Mouse (Mus musculus) lung, embryonic 14.5 days (tissue): ENCODE data around the gene Arid1a. TPM values are rescaled to one million over a fixed set of nuclear protein-coding genes. Genes with fewer than 3 reads are reported as not detected.

ENCODE experiments used
- ATAC-seq: fragments of 200-750 bp; cut with Nextera tagmentation; 2 replicates; pipeline ENCODE4 v1.8.0; 2017; ENCODE audit warnings: mild to moderate bottlenecking, moderate TSS enrichment, moderate library complexity; ENCODE audit not compliant: insufficient read depth
- DNase-seq: peaks from one replicate; pipeline ENCODE4 v3.0.0-alpha.2; 2015
- H3K27ac ChIP-seq: fragments of 300-500 bp; sonication (generic); 2 replicates; pipeline ENCODE4 v1.5.1; 2014; ENCODE audit warnings: low read depth, mild to moderate bottlenecking, moderate library complexity
- H3K27me3 ChIP-seq: fragments of 300-500 bp; sonication (generic); 2 replicates; pipeline ENCODE4 v1.6.1; 2014; ENCODE audit warnings: low read length, control low read depth; ENCODE audit not compliant: insufficient read depth
- H3K36me3 ChIP-seq: fragments of 300-500 bp; sonication (generic); 2 replicates; pipeline ENCODE4 v1.6.1; 2014; ENCODE audit warnings: control low read depth; ENCODE audit not compliant: insufficient read depth
- H3K4me1 ChIP-seq: fragments of 300-500 bp; sonication (generic); 2 replicates; pipeline ENCODE4 v1.6.1; 2014; ENCODE audit warnings: antibody characterized with exemption, control low read depth; ENCODE audit not compliant: insufficient read depth
- H3K4me2 ChIP-seq: fragments of 300-500 bp; sonication (generic); 2 replicates; pipeline ENCODE4 v1.6.1; 2014; ENCODE audit warnings: mild to moderate bottlenecking
- H3K4me3 ChIP-seq: fragments of 300-500 bp; sonication (generic); 2 replicates; pipeline ENCODE4 v1.5.1; 2014; ENCODE audit warnings: low read depth, low read length
- H3K9ac ChIP-seq: fragments of 300-500 bp; sonication (generic); 2 replicates; pipeline ENCODE4 v1.6.1; 2014
- H3K9me3 ChIP-seq: fragments of 300-500 bp; sonication (generic); 2 replicates; pipeline ENCODE4 v1.6.1; 2016; ENCODE audit warnings: low read depth, low read length, control low read depth
- CTCF ChIP-seq: IDR thresholded peaks from 2 replicates; pipeline ENCODE4 v1.5.1; 2016; ENCODE audit warnings: antibody characterized with exemption, low read depth
- WGBS: fragments of 180-500 bp; shearing (Covaris S2); extraction: QIAGEN DNeasy Blood & Tissue Kit; methylation state at CpG from one replicate; pipeline ENCODE4 v1.1.7; 2014; 5-methylcytosine and 5-hydroxymethylcytosine counted together
- polyA plus RNA-seq: library from polyadenylated mRNA; unstranded; fragments of >200 nt; fragmentation: Nextera tagmentation; extraction: Ambion mirVana; gene quantifications from 2 replicates; pipeline ENCODE4 v1.2.1, GENCODE M21; 2014

The Arid1a gene
- polyA plus RNA-seq = 40.1 and 44.7 TPM in 2 replicates

DNA sequence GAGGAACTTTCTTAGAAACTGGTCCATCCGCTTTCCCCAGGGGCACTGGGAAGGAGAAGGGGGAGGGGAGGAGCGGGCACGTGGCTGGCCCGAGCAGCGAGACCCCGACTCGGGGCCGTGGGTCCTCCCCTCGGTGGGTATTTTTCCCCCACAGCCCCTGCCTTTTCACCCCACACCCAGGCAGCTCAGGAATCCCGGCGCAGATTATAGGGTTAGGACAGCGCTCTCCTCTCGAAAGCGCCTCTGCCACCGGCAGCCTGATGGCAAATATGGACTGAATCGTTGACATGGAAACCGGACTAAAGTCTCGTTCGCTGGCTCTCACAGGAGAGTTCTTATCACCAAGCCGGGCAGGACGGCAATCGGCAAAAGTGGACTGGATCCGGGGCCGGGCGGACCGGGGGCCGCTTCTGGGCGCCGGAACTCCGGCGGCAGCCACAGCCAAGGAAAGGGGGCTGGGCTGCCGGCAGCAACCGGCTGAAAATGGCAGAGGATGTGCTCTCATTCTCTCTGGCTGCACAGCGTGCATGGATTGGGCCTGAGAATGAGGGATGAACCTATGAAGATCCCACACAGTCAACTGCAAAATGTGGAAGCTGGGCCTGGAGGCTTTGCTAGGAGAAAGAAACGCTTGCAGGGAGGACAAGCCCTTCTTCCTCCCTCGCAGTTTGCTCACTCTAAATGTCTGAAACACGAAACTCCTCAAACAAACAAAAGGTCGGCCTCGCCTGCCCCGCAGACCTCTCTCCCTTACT lies at the start of gene Arid1a:
Arid1a (minus strand) TSS at position 256 of the 755 bp plus-strand sequence.
- Histone ChIP-seq H3K4me1 (peaks cover 17% of the 10 kb centered on the region), H3K4me2 (peak within 1 kb of the TSS; percentile 98), H3K9ac (peak within 1 kb of the TSS; percentile 83), H3K27ac (peak within 1 kb of the TSS; percentile 100), H3K36me3 (no peaks in the 10 kb centered on the region), H3K27me3 (no peaks in the 10 kb centered on the region), H3K4me3 (peak within 1 kb of the TSS; percentile 100), H3K9me3 (no peaks in the 10 kb centered on the region)
- DNase-seq (peak; percentile 97), ATAC-seq (peak; percentile 68)
- no peak for TF ChIP-seq CTCF
- WGBS = under 1% methylated on average over 40 of the region's 40 CpGs

GRCm38 (mm10) chr4:133804401-133805263 lies 48.1 kb upstream of the Arid1a start:
- H3K27ac ChIP-seq = no peak overlapping the region
- no peak overlapping the region for H3K9ac ChIP-seq
- no peaks in the 10 kb centered on the region for H3K36me3 ChIP-seq
- WGBS = 68% methylated on average over 15 of the region's 15 CpGs
- no peaks in the 10 kb centered on the region for H3K27me3 ChIP-seq
- H3K4me3 ChIP-seq = no peak overlapping the region
- TF ChIP-seq CTCF = no peak
- H3K4me1 ChIP-seq = no peaks in the 10 kb centered on the region
- H3K4me2 ChIP-seq = no peak overlapping the region
- H3K9me3 ChIP-seq = no peaks in the 10 kb centered on the region
- ATAC-seq (no peak), DNase-seq (no peak)

DNA sequence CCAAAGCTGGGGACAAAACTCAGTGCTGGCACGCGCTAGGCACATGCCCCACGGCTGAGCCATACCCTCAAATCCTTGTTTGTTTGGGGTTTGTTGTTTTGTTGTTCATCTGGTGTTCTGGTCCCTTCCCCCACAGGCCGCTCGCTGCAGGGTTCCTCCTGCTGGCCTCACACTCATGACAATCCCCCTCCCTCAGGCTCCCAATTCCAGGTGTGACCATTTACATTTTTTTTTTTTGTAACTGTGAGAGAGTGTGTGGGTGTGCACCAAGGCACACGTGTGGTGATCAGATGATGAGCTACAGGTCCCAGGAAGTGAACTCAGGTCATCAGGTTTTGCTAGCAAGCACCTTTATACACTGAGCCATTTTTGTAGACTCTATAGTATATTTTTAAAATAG lies 44.0 kb upstream of the Arid1a start:
- no peak overlapping the region for H3K9ac ChIP-seq
- no peaks in the 10 kb centered on the region for H3K9me3 ChIP-seq
- WGBS = 30% methylated on average over 6 of the region's 6 CpGs
- TF ChIP-seq CTCF = no peak
- ATAC-seq (no peak), DNase-seq (no peak)
- H3K4me3 ChIP-seq = no peak overlapping the region
- no peaks in the 10 kb centered on the region for H3K27me3 ChIP-seq
- no peak overlapping the region for H3K4me2 ChIP-seq
- H3K36me3 ChIP-seq = no peaks in the 10 kb centered on the region
- no peak overlapping the region for H3K27ac ChIP-seq
- H3K4me1 ChIP-seq = no peaks in the 10 kb centered on the region

DNA sequence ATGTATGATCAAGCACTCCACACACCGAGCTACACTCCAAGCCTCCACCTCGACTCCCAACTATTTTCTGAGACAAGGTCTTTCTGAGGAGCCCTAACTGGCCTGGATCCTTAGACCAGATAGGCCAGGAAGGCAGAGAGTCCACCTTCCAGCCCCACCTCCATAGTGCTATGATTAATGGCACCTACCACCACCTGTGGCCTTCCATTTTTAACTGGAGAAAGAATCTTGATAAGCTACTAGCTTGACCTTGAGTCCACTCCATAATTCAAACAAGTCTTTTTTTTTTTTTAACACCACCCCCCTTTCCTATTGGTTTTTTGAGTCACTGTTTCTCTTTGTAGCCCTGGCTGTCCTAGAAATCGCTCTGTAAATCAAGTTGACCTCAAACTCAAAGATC lies 36.7 kb upstream of the Arid1a start:
- H3K4me3 ChIP-seq = no peak overlapping the region
- no peak overlapping the region for H3K9ac ChIP-seq
- H3K27ac ChIP-seq = no peak overlapping the region
- TF ChIP-seq CTCF = no peak
- no peaks in the 10 kb centered on the region for H3K9me3 ChIP-seq
- H3K4me2 ChIP-seq = no peak overlapping the region
- no peaks in the 10 kb centered on the region for H3K36me3 ChIP-seq
- WGBS = 70% methylated on average over 3 of the region's 3 CpGs
- H3K27me3 ChIP-seq = no peaks in the 10 kb centered on the region
- no peaks in the 10 kb centered on the region for H3K4me1 ChIP-seq
- no peak for DNase-seq
- ATAC-seq = no peak

DNA sequence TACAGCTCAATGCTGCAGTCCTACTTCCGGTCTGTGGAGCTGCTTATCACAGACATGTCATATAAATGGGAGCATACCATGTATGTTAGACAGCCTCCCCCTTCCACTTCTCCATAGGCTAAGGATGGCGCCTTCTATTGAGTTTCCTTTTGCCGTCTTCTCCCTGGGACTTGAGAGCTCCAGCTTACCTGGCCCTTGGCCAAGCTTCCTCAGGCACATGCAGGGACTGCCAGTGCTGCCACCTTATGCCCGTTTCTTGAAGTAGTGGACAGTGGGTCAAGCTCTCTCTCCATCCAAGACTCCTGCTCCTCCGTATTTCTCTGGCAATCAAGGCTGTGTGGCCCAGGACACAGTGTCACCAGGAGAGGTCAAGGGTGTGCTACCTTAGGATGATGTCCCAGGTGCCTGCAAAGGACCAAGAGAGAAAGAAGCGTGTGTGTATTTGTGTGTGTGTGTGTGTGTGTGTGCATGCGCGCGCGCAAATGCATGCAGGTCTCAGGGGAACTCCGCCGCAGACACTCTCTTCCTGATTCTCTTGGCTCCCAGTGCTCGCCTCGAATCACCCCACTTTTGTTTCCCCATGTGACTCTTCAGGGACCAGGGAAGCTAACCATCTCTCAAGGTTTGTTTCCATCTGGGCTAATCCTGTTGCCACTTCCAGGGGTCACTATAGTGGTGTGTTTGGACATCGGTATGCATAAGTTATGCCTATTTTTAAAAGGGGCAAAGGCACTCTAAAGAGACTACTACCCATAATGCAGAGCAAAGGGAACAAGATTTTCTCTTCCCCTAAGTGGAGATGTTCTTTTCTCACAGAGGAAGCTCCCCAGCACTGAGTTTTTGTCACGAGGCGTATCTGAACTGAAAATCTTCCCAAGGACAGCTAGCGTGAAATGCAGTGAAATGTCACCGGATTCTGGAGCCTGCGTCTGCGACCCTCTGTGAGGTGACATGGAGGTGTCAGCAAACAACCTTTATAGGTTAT lies 18.3 kb upstream of the Arid1a start:
- H3K4me1 ChIP-seq = no peaks in the 10 kb centered on the region
- ATAC-seq = no peak
- no peak overlapping the region for H3K4me2 ChIP-seq
- H3K9ac ChIP-seq = no peak overlapping the region
- DNase-seq = peak; percentile 89
- peak; percentile 70 for TF ChIP-seq CTCF
- no peaks in the 10 kb centered on the region for H3K9me3 ChIP-seq
- no peaks in the 10 kb centered on the region for H3K27me3 ChIP-seq
- no peak overlapping the region for H3K4me3 ChIP-seq
- H3K27ac ChIP-seq = no peak overlapping the region
- WGBS = 76% methylated on average over 21 of the region's 21 CpGs
- no peaks in the 10 kb centered on the region for H3K36me3 ChIP-seq

DNA sequence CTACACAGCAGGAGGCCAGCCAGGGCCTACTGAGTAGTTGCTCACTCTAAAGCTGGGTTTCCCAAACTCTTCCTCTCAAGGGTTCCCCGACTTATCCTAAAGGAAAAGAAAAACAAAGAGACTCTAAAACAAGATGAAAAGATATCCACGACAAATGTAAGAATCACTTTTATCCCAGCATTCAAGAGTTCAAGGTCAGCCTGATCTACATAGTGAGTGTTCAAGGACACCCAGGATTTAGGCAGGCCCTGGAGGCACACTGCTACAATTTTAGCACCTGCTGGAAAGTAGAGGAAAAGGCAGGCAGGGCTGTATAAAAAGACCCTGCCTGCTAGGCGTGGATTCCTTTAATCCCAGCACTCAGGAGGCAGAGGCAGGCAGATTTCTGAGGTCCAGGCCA lies 12.6 kb upstream of the Arid1a start:
- Histone ChIP-seq H3K9ac (no peak overlapping the region), H3K27me3 (no peaks in the 10 kb centered on the region), H3K27ac (no peak overlapping the region), H3K9me3 (no peaks in the 10 kb centered on the region), H3K4me2 (no peak overlapping the region), H3K4me1 (no peaks in the 10 kb centered on the region), H3K4me3 (no peak overlapping the region), H3K36me3 (no peaks in the 10 kb centered on the region)
- DNase-seq = no peak
- 65% methylated on average over 3 of the region's 3 CpGs for WGBS
- TF ChIP-seq CTCF = no peak
- no peak for ATAC-seq
